Mouse (Mus musculus): ENCODE results near the gene Mt3.

Mt3 gene

GRCm38 (mm10) chr8:94186542-94186941, 34.1 kb downstream of the Mt3 start:
- peak; percentile 92 for DNase-seq (ENCODE audit: low spot score)

- DNase-seq (ENCODE audit: low spot score) = no peak
Observed at GRCm38 (mm10) chr8:94187290-94188002, 35.0 kb downstream of the Mt3 start.

- DNase-seq (ENCODE audit: low spot score) = no peak
Observed at GRCm38 (mm10) chr8:94189275-94190031, 37.0 kb downstream of the Mt3 start.

- DNase-seq (ENCODE audit: low spot score) = peak; percentile 89
Observed at GRCm38 (mm10) chr8:94191101-94191691, 38.8 kb downstream of the Mt3 start.

GRCm38 (mm10) chr8:94192926-94193325, 40.5 kb downstream of the Mt3 start:
- DNase-seq (ENCODE audit: low spot score) = no peak

GRCm38 (mm10) chr8:94194591-94195223, 42.3 kb downstream of the Mt3 start:
- no peak for DNase-seq (ENCODE audit: low spot score)

GRCm38 (mm10) chr8:94199202-94199869, 46.9 kb downstream of the Mt3 start:
- DNase-seq (ENCODE audit: low spot score) = peak; percentile 71

Data from yolk sac, embryonic 10.5 days (tissue).